Mouse (Mus musculus) neural tube, embryonic 14.5 days (tissue): ENCODE measurements around the gene Gm28048. TPM values are rescaled to one million over a fixed set of nuclear protein-coding genes. Genes with fewer than 3 reads are reported as not detected.

Source experiments
- ATAC-seq: fragments of 200-750 bp; cut with Nextera tagmentation; 2 replicates; pipeline ENCODE4 v1.8.0; 2017; ENCODE audit warnings: low read depth, mild to moderate bottlenecking, moderate TSS enrichment, moderate library complexity
- H3K27ac ChIP-seq: fragments of 300-500 bp; sonication (generic); 2 replicates; pipeline ENCODE4 v1.5.1; 2014; ENCODE audit warnings: low read depth, mild to moderate bottlenecking, control low read depth, low read length, moderate library complexity, mixed read lengths
- H3K27me3 ChIP-seq: fragments of 300-500 bp; sonication (generic); 2 replicates; pipeline ENCODE4 v1.6.1; 2014; ENCODE audit warnings: low read length; ENCODE audit not compliant: control insufficient read depth, insufficient read depth
- H3K36me3 ChIP-seq: fragments of 300-500 bp; sonication (generic); 2 replicates; pipeline ENCODE4 v1.6.1; 2014; ENCODE audit warnings: low read length, mixed read lengths; ENCODE audit not compliant: control insufficient read depth, insufficient read depth
- H3K4me1 ChIP-seq: fragments of 300-500 bp; sonication (generic); 2 replicates; pipeline ENCODE4 v1.6.1; 2014; ENCODE audit warnings: low read length; ENCODE audit not compliant: control insufficient read depth, insufficient read depth
- H3K4me2 ChIP-seq: fragments of 300-500 bp; sonication (generic); 2 replicates; pipeline ENCODE4 v1.6.1; 2014; ENCODE audit warnings: mild to moderate bottlenecking, low read depth, low read length, control low read depth
- H3K4me3 ChIP-seq: fragments of 300-500 bp; sonication (generic); 2 replicates; pipeline ENCODE4 v1.5.1; 2014; ENCODE audit warnings: low read depth, low read length, control low read depth, mixed read lengths
- H3K9ac ChIP-seq: fragments of 300-500 bp; sonication (generic); replicated peaks from 2 replicates; pipeline ENCODE4 v1.6.1; 2014; ENCODE audit warnings: low read depth, mild to moderate bottlenecking, control low read depth, low read length, mixed read lengths
- H3K9me3 ChIP-seq: fragments of 300-500 bp; sonication (generic); 2 replicates; pipeline ENCODE4 v1.6.1; 2016; ENCODE audit warnings: low read length; ENCODE audit not compliant: control insufficient read depth
- WGBS: fragments of 180-500 bp; shearing (Covaris S2); extraction: QIAGEN DNeasy Blood & Tissue Kit; methylation state at CpG from one replicate; pipeline ENCODE4 v1.1.7; 2014; 5-methylcytosine and 5-hydroxymethylcytosine counted together
- polyA plus RNA-seq: library from polyadenylated mRNA; unstranded; fragments of >200 nt; fragmentation: Nextera tagmentation; extraction: Ambion mirVana; gene quantifications from 2 replicates; pipeline ENCODE4 v1.2.1, GENCODE M21; 2014

Gene Gm28048
- polyA plus RNA-seq, 1 experiment from 2014 or later, result 1.7 TPM

- no peak overlapping the region for H3K4me2 ChIP-seq
- H3K9me3 ChIP-seq, result no peaks in the 10 kb centered on the region
- H3K36me3 ChIP-seq, result no peaks in the 10 kb centered on the region; the same call in 1 of the 2 replicates
- H3K4me1 ChIP-seq, result no peaks in the 10 kb centered on the region
- H3K27ac ChIP-seq, result no peak overlapping the region
- H3K9ac ChIP-seq, result no peak overlapping the region
- no peaks in the 10 kb centered on the region for H3K27me3 ChIP-seq
- 39% methylated on average over 3 of the region's 3 CpGs for WGBS
- ATAC-seq, result no peak; the same call in 1 of the 2 replicates
- H3K4me3 ChIP-seq, result no peak overlapping the region
Observed at GRCm38 (mm10) chr11:22893075-22893474, 88.8 kb downstream of the Gm28048 start.

- H3K4me3 ChIP-seq, result no peak overlapping the region
- no peak overlapping the region for H3K9ac ChIP-seq
- WGBS, result 71% methylated on average over 6 of the region's 6 CpGs
- no peaks in the 10 kb centered on the region for H3K4me1 ChIP-seq
- no peaks in the 10 kb centered on the region for H3K27me3 ChIP-seq
- no peaks in the 10 kb centered on the region for H3K36me3 ChIP-seq
- no peak overlapping the region for H3K27ac ChIP-seq
- no peak overlapping the region for H3K4me2 ChIP-seq
- ATAC-seq, result no peak
- no peaks in the 10 kb centered on the region for H3K9me3 ChIP-seq
Observed at GRCm38 (mm10) chr11:22892466-22892865, 89.4 kb downstream of the Gm28048 start.

- Histone ChIP-seq H3K9ac (no peak overlapping the region), H3K27ac (no peak overlapping the region), H3K9me3 (no peaks in the 10 kb centered on the region), H3K27me3 (no peaks in the 10 kb centered on the region), H3K4me1 (no peaks in the 10 kb centered on the region), H3K36me3 (no peaks in the 10 kb centered on the region), H3K4me2 (no peak overlapping the region), H3K4me3 (no peak overlapping the region)
- ATAC-seq, result no peak
- WGBS, result 91% methylated on average over 7 of the region's 7 CpGs
Observed at GRCm38 (mm10) chr11:22891876-22892275, 90.0 kb downstream of the Gm28048 start.

GRCm38 (mm10) chr11:22891242-22891641, 90.6 kb downstream of the Gm28048 start:
- no peaks in the 10 kb centered on the region for H3K27me3 ChIP-seq
- 79% methylated on average over 9 of the region's 9 CpGs for WGBS

DNA sequence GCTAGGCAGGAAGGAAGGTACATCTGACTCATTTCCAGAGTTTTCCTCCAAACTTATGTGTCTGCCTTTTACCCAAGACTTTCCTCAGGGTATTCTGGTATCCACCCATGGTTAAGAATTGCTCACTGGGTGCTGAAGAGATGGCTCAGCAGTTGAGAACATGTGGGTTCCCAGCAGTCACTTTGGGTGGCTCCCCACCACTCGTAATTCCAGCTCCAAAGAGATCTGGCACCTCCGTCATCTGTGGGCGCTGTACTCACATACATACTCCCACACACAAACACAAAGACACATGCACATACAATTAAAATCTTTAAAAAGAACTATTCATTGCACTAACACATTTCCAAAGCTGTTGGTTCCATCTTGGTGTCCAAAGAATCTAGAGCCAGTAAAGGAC, 92.7 kb downstream of the Gm28048 start:
- Histone ChIP-seq H3K36me3 (no peaks in the 10 kb centered on the region), H3K27ac (no peak overlapping the region), H3K4me1 (no peaks in the 10 kb centered on the region), H3K4me2 (no peak overlapping the region), H3K27me3 (no peaks in the 10 kb centered on the region), H3K4me3 (no peak overlapping the region), H3K9ac (no peak overlapping the region), H3K9me3 (no peaks in the 10 kb centered on the region)
- ATAC-seq, result no peak
- WGBS, result 93% methylated on average over 3 of the region's 3 CpGs

More at GRCm38 (mm10) chr11:22891242-22891641, 90.6 kb downstream of the Gm28048 start:
- no peak for ATAC-seq
- H3K4me2 ChIP-seq, result no peak overlapping the region
- no peaks in the 10 kb centered on the region for H3K9me3 ChIP-seq
- H3K27ac ChIP-seq, result no peak overlapping the region
- H3K36me3 ChIP-seq, result no peaks in the 10 kb centered on the region
- H3K4me3 ChIP-seq, result no peak overlapping the region
- no peaks in the 10 kb centered on the region for H3K4me1 ChIP-seq
- no peak overlapping the region for H3K9ac ChIP-seq

GRCm38 (mm10) chr11:22886991-22887390, 94.9 kb downstream of the Gm28048 start:
- WGBS, result 96% methylated on average over 4 of the region's 4 CpGs
- Histone ChIP-seq H3K4me2 (no peak overlapping the region), H3K27ac (no peak overlapping the region), H3K9ac (no peak overlapping the region), H3K4me1 (no peaks in the 10 kb centered on the region), H3K27me3 (no peaks in the 10 kb centered on the region), H3K9me3 (no peaks in the 10 kb centered on the region), H3K4me3 (no peak overlapping the region), H3K36me3 (no peaks in the 10 kb centered on the region)
- no peak for ATAC-seq

GRCm38 (mm10) chr11:22885350-22885749, 96.5 kb downstream of the Gm28048 start:
- Histone ChIP-seq H3K4me2 (no peak overlapping the region), H3K9ac (no peak overlapping the region), H3K4me3 (no peak overlapping the region), H3K36me3 (no peaks in the 10 kb centered on the region), H3K27me3 (no peaks in the 10 kb centered on the region), H3K4me1 (no peaks in the 10 kb centered on the region), H3K27ac (no peak overlapping the region), H3K9me3 (no peaks in the 10 kb centered on the region)
- no peak for ATAC-seq
- WGBS, result 88% methylated on average over 1 of the region's 1 CpGs

GRCm38 (mm10) chr11:22883676-22884075, 98.2 kb downstream of the Gm28048 start:
- Histone ChIP-seq H3K27ac (no peak overlapping the region), H3K9me3 (no peaks in the 10 kb centered on the region), H3K4me1 (no peaks in the 10 kb centered on the region), H3K27me3 (no peaks in the 10 kb centered on the region), H3K4me3 (no peak overlapping the region), H3K9ac (no peak overlapping the region), H3K4me2 (no peak overlapping the region), H3K36me3 (no peaks in the 10 kb centered on the region)
- ATAC-seq, result no peak
- 90% methylated on average over 2 of the region's 2 CpGs for WGBS

DNA sequence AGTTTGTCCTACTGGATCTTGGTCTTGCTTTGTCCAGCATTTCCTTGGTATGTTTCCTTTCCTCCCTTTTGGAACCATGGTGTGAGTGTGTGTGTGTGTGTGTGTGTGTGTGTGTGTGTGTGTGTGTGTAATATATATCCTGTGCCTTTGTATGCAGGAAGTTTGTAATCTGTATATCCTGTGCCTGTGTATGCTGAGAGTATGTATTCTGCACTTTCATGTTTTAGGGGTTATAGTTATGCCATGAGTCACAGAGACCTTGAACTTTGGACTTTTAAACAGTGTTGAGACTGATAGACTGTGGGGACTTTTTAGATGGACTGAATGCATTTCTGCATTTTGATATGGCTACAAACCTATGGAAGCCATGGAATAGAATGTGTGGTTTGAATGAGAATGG, 99.0 kb downstream of the Gm28048 start:
- Histone ChIP-seq H3K9me3 (no peaks in the 10 kb centered on the region), H3K9ac (no peak overlapping the region), H3K36me3 (no peaks in the 10 kb centered on the region), H3K4me2 (no peak overlapping the region), H3K27ac (no peak overlapping the region), H3K4me1 (no peaks in the 10 kb centered on the region), H3K27me3 (no peaks in the 10 kb centered on the region), H3K4me3 (no peak overlapping the region)
- no peak for ATAC-seq
